Mouse (Mus musculus): ENCODE results near the gene Eef1b2. TPM values are rescaled to one million over a fixed set of nuclear protein-coding genes. Genes with fewer than 3 reads are reported as not detected.

Gene Eef1b2
- polyA plus RNA-seq, 1 experiment = 602 TPM

GRCm38 (mm10) chr1:63213478-63214270, 37.0 kb downstream of the Eef1b2 start:
- DNase-seq = no peak
- TF ChIP-seq CTCF (IDR thresholded peaks at IDR 0.05; ENCODE audit: borderline replicate concordance, control insufficient read depth, extremely low read depth, insufficient read depth, low read length, poor library complexity) = no peak
- no peak for TF ChIP-seq POLR2A (IDR thresholded peaks at IDR 0.05; ENCODE audit: control insufficient read depth, extremely low read depth, insufficient read depth, low read length, poor library complexity)
- no peaks in the 10 kb centered on the region for H3K36me3 ChIP-seq (ENCODE audit: control insufficient read depth, insufficient read depth, low read length)
- H3K27ac ChIP-seq (ENCODE audit: control insufficient read depth, insufficient read depth, low read length) = no peak overlapping the region
- no peaks in the 10 kb centered on the region for H3K4me1 ChIP-seq (replicated peaks; ENCODE audit: control insufficient read depth, insufficient read depth, low read length)
- H3K27me3 ChIP-seq (ENCODE audit: control insufficient read depth, insufficient read depth, low read length) = no peaks in the 10 kb centered on the region
- WGBS = 45% methylated on average over 22 of the region's 22 CpGs
- no peak overlapping the region for H3K4me3 ChIP-seq (ENCODE audit: control insufficient read depth, insufficient read depth, low read length)

- no peak within 1 kb of the TSS for H3K4me3 ChIP-seq (ENCODE audit: control insufficient read depth, insufficient read depth, low read length)
- no peaks in the 10 kb centered on the region for H3K36me3 ChIP-seq (ENCODE audit: control insufficient read depth, insufficient read depth, low read length)
- WGBS = 55% methylated on average over 3 of the region's 3 CpGs
- TF ChIP-seq POLR2A (IDR thresholded peaks at IDR 0.05; ENCODE audit: control insufficient read depth, extremely low read depth, insufficient read depth, low read length, poor library complexity) (no peak), CTCF (IDR thresholded peaks at IDR 0.05; ENCODE audit: borderline replicate concordance, control insufficient read depth, extremely low read depth, insufficient read depth, low read length, poor library complexity) (no peak)
- no peaks in the 10 kb centered on the region for H3K27me3 ChIP-seq (ENCODE audit: control insufficient read depth, insufficient read depth, low read length)
- DNase-seq = no peak
- no peaks in the 10 kb centered on the region for H3K4me1 ChIP-seq (replicated peaks; ENCODE audit: control insufficient read depth, insufficient read depth, low read length)
- no peak within 1 kb of the TSS for H3K27ac ChIP-seq (ENCODE audit: control insufficient read depth, insufficient read depth, low read length)
Observed at GRCm38 (mm10) chr1:63214271-63214558, 37.6 kb downstream of the Eef1b2 start, which contains the start of gene Gpr1. TSS of gene Gpr1 (minus strand) at chr1:63214543.

- no peaks in the 10 kb centered on the region for H3K4me1 ChIP-seq (replicated peaks; ENCODE audit: control insufficient read depth, insufficient read depth, low read length)
- no peaks in the 10 kb centered on the region for H3K36me3 ChIP-seq (ENCODE audit: control insufficient read depth, insufficient read depth, low read length)
- H3K27me3 ChIP-seq (ENCODE audit: control insufficient read depth, insufficient read depth, low read length) = no peaks in the 10 kb centered on the region
- 63% methylated on average over 7 of the region's 7 CpGs for WGBS
- TF ChIP-seq CTCF (IDR thresholded peaks at IDR 0.05; ENCODE audit: borderline replicate concordance, control insufficient read depth, extremely low read depth, insufficient read depth, low read length, poor library complexity) = no peak
- TF ChIP-seq POLR2A (IDR thresholded peaks at IDR 0.05; ENCODE audit: control insufficient read depth, extremely low read depth, insufficient read depth, low read length, poor library complexity) = no peak
- DNase-seq = no peak
- no peak overlapping the region for H3K4me3 ChIP-seq (ENCODE audit: control insufficient read depth, insufficient read depth, low read length)
- no peak overlapping the region for H3K27ac ChIP-seq (ENCODE audit: control insufficient read depth, insufficient read depth, low read length)
Observed at GRCm38 (mm10) chr1:63214631-63215030, 38.0 kb downstream of the Eef1b2 start.

GRCm38 (mm10) chr1:63219277-63219676, 42.7 kb downstream of the Eef1b2 start:
- H3K27me3 ChIP-seq (ENCODE audit: control insufficient read depth, insufficient read depth, low read length) = no peaks in the 10 kb centered on the region
- 92% methylated on average over 4 of the region's 4 CpGs for WGBS
- H3K4me1 ChIP-seq (replicated peaks; ENCODE audit: control insufficient read depth, insufficient read depth, low read length) = no peaks in the 10 kb centered on the region
- no peak overlapping the region for H3K27ac ChIP-seq (ENCODE audit: control insufficient read depth, insufficient read depth, low read length)
- H3K36me3 ChIP-seq (ENCODE audit: control insufficient read depth, insufficient read depth, low read length) = no peaks in the 10 kb centered on the region
- TF ChIP-seq CTCF (IDR thresholded peaks at IDR 0.05; ENCODE audit: borderline replicate concordance, control insufficient read depth, extremely low read depth, insufficient read depth, low read length, poor library complexity) (no peak), POLR2A (IDR thresholded peaks at IDR 0.05; ENCODE audit: control insufficient read depth, extremely low read depth, insufficient read depth, low read length, poor library complexity) (no peak)
- no peak overlapping the region for H3K4me3 ChIP-seq (ENCODE audit: control insufficient read depth, insufficient read depth, low read length)
- DNase-seq = no peak

- WGBS = 82% methylated on average over 4 of the region's 4 CpGs
- Histone ChIP-seq H3K27ac (ENCODE audit: control insufficient read depth, insufficient read depth, low read length) (no peak overlapping the region), H3K4me1 (replicated peaks; ENCODE audit: control insufficient read depth, insufficient read depth, low read length) (no peaks in the 10 kb centered on the region), H3K27me3 (ENCODE audit: control insufficient read depth, insufficient read depth, low read length) (no peaks in the 10 kb centered on the region), H3K4me3 (ENCODE audit: control insufficient read depth, insufficient read depth, low read length) (no peak overlapping the region), H3K36me3 (ENCODE audit: control insufficient read depth, insufficient read depth, low read length) (no peaks in the 10 kb centered on the region)
- TF ChIP-seq CTCF (IDR thresholded peaks at IDR 0.05; ENCODE audit: borderline replicate concordance, control insufficient read depth, extremely low read depth, insufficient read depth, low read length, poor library complexity) (no peak), POLR2A (IDR thresholded peaks at IDR 0.05; ENCODE audit: control insufficient read depth, extremely low read depth, insufficient read depth, low read length, poor library complexity) (no peak)
- DNase-seq = no peak
Observed at GRCm38 (mm10) chr1:63225009-63225408, 48.4 kb downstream of the Eef1b2 start.

- Histone ChIP-seq H3K27ac (ENCODE audit: control insufficient read depth, insufficient read depth, low read length) (no peak overlapping the region), H3K4me3 (ENCODE audit: control insufficient read depth, insufficient read depth, low read length) (no peak overlapping the region), H3K4me1 (replicated peaks; ENCODE audit: control insufficient read depth, insufficient read depth, low read length) (no peaks in the 10 kb centered on the region), H3K36me3 (ENCODE audit: control insufficient read depth, insufficient read depth, low read length) (no peaks in the 10 kb centered on the region), H3K27me3 (ENCODE audit: control insufficient read depth, insufficient read depth, low read length) (no peaks in the 10 kb centered on the region)
- TF ChIP-seq POLR2A (IDR thresholded peaks at IDR 0.05; ENCODE audit: control insufficient read depth, extremely low read depth, insufficient read depth, low read length, poor library complexity) (no peak), CTCF (IDR thresholded peaks at IDR 0.05; ENCODE audit: borderline replicate concordance, control insufficient read depth, extremely low read depth, insufficient read depth, low read length, poor library complexity) (no peak)
- no peak for DNase-seq
- 52% methylated on average over 7 of the region's 7 CpGs for WGBS
Observed at GRCm38 (mm10) chr1:63225890-63226289, 49.3 kb downstream of the Eef1b2 start.
